Mouse (Mus musculus) hindbrain, embryonic 15.5 days (tissue): Measurements from ENCODE around the gene Psmb7. TPM values are rescaled to one million over a fixed set of nuclear protein-coding genes. Genes with fewer than 3 reads are reported as not detected.

ENCODE experiments used
- ATAC-seq: fragments of 200-750 bp; cut with Nextera tagmentation; 2 replicates; pipeline ENCODE4 v1.8.0; 2017; ENCODE audit warnings: low read depth, moderate number of reproducible peaks, moderate TSS enrichment; ENCODE audit not compliant: low FRiP score
- H3K27ac ChIP-seq: fragments of 300-500 bp; sonication (generic); replicated peaks from 2 replicates; pipeline ENCODE4 v1.5.1; 2015; ENCODE audit warnings: mild to moderate bottlenecking, inconsistent platforms
- H3K27me3 ChIP-seq: fragments of 300-500 bp; sonication (generic); 2 replicates; pipeline ENCODE4 v1.6.1; 2015; ENCODE audit warnings: control low read depth, inconsistent platforms
- H3K36me3 ChIP-seq: fragments of 300-500 bp; sonication (generic); 2 replicates; pipeline ENCODE4 v1.6.1; 2015; ENCODE audit warnings: control low read depth, inconsistent platforms
- H3K4me1 ChIP-seq: fragments of 300-500 bp; sonication (generic); replicated peaks from 2 replicates; pipeline ENCODE4 v1.6.1; 2015; ENCODE audit warnings: control low read depth, inconsistent platforms
- H3K4me2 ChIP-seq: fragments of 300-500 bp; sonication (generic); 2 replicates; pipeline ENCODE4 v1.6.1; 2015; ENCODE audit warnings: moderate library complexity, mild to moderate bottlenecking, inconsistent platforms
- H3K4me3 ChIP-seq: fragments of 300-500 bp; sonication (generic); 2 replicates; pipeline ENCODE4 v1.5.1; 2015; ENCODE audit warnings: mild to moderate bottlenecking, inconsistent platforms
- H3K9ac ChIP-seq: fragments of 300-500 bp; sonication (generic); 2 replicates; pipeline ENCODE4 v1.6.1; 2015; ENCODE audit warnings: inconsistent platforms
- H3K9me3 ChIP-seq: fragments of 300-500 bp; sonication (generic); 2 replicates; pipeline ENCODE4 v1.6.1; 2016; ENCODE audit warnings: control low read depth, inconsistent platforms
- WGBS: fragments of 180-500 bp; shearing (Covaris S2); methylation state at CpG from one replicate; pipeline ENCODE4 v1.1.7; 2015; 5-methylcytosine and 5-hydroxymethylcytosine counted together
- polyA plus RNA-seq: library from polyadenylated mRNA; unstranded; fragments of >200 nt; fragmentation: Nextera tagmentation; extraction: Ambion mirVana; gene quantifications from 2 replicates; pipeline ENCODE4 v1.2.1, GENCODE M21; 2015

Gene Psmb7
- polyA plus RNA-seq, 1 experiment from 2014 or later: 269 TPM

DNA sequence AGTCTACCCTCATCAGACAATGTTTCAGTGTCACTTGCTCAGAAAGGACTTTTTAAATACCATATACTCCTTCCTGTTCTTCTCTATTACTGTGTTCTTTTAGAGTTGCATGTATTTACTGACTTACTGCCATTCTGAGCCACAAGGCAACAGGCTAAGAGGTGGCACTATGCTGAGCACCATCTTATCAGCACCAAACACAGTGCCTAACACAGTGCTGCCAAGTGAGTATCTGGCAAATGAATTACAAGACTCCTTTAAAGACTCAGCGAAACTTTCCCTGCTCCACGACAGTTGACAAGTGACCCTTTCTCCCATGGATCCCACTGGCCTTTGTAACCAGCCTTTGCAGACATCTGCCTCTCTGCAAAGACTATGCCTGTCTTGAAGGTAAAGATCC, 13.3 kb downstream of the Psmb7 start:
- ATAC-seq: no peak
- no peak overlapping the region for H3K9ac ChIP-seq
- H3K27me3 ChIP-seq: no peaks in the 10 kb centered on the region
- H3K36me3 ChIP-seq: peaks cover 63% of the 10 kb centered on the region
- H3K4me2 ChIP-seq: no peak overlapping the region
- H3K27ac ChIP-seq: no peak overlapping the region
- no peaks in the 10 kb centered on the region for H3K4me1 ChIP-seq
- WGBS: 87% methylated on average over 2 of the region's 2 CpGs
- no peak overlapping the region for H3K4me3 ChIP-seq
- no peaks in the 10 kb centered on the region for H3K9me3 ChIP-seq

DNA sequence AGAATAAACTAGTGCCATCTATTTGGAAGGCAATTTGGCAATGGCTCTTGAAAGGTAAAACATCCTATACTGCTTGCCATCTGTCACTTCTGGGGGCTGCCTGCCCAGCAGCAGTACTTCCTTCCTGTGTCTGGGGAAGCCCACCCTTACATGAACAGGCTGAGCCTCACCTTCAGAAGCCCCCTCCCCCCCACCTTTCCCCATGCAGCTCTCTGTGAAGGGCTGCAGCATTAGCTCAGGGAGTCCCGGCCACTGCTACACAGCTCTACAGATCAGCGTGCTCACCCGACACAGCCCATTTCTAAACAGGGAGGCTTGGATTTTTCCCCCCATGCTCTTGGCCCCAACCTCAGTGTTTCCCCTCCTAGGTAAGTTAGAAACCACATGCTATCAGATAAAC, 14.4 kb downstream of the Psmb7 start:
- Histone ChIP-seq H3K4me3 (no peak overlapping the region), H3K36me3 (peaks cover 52% of the 10 kb centered on the region), H3K9me3 (no peaks in the 10 kb centered on the region), H3K4me2 (no peak overlapping the region), H3K27me3 (no peaks in the 10 kb centered on the region), H3K27ac (no peak overlapping the region), H3K4me1 (no peaks in the 10 kb centered on the region), H3K9ac (no peak overlapping the region)
- no peak for ATAC-seq
- 96% methylated on average over 3 of the region's 3 CpGs for WGBS

DNA sequence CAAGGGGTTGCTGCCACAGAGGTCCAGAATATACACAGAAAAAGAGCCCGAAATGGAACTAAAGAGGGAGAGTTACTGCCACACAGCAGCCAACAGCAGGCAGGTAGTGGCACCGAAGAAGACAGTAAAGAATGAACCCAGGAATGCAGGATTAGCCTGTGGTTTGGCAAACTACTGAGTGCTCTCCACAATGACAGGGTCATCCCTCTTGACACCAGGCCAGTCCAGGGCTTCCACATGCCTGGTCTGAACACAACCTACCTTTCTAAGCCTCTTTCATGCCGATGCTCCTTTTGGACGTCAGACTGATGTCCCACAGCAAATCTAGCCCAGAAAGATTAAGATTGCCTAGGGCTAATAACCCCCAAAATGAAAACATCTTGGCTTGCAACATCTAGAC, 15.1 kb downstream of the Psmb7 start:
- Histone ChIP-seq H3K4me1 (no peaks in the 10 kb centered on the region), H3K9ac (no peak overlapping the region), H3K27me3 (no peaks in the 10 kb centered on the region), H3K9me3 (no peaks in the 10 kb centered on the region), H3K36me3 (peaks cover 46% of the 10 kb centered on the region), H3K27ac (no peak overlapping the region), H3K4me3 (no peak overlapping the region), H3K4me2 (no peak overlapping the region)
- 98% methylated on average over 4 of the region's 4 CpGs for WGBS
- ATAC-seq: no peak

DNA sequence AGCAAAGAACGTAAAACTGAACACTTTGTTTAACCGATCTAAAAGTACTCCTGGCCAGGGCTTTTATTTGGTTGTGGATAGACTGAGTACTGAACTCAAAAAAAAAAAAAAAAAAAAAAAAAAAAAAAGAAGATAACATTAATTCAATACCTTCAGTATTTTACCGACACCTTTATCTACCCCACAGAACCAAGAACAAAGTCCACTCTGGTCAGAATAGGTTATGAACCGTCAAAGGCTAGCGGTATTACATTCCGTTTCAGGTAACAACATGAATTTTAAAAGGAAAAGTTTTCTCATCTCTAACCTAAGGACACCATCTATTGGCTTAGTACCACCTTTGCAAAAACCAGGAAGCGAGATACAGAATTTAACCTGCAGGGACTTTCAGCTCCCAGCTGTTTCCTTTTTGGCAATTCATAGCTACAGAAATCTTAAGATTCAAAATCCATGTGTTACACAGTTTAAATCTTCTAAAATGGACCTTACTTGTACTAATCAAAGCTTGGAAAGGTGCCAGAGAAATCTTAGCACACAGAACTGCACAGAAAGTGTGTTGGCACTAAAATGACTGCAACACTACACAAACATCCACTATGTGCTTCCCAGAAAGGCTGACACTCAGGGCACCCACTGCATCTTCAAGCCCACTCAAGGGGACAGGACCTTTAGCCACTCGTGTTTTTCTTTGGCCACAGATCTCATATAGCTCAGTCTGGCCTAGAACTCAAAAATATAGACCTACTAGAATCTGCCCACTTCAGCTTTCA, 19.9 kb downstream of the Psmb7 start:
- Histone ChIP-seq H3K4me2 (no peak overlapping the region), H3K9ac (no peak overlapping the region), H3K4me1 (peaks cover 18% of the 10 kb centered on the region), H3K27ac (no peak overlapping the region), H3K27me3 (no peaks in the 10 kb centered on the region), H3K36me3 (peaks cover 14% of the 10 kb centered on the region; the same call in 1 of the 2 replicates), H3K4me3 (no peak overlapping the region), H3K9me3 (no peaks in the 10 kb centered on the region)
- no peak for ATAC-seq
- 92% methylated on average over 8 of the region's 8 CpGs for whole genome bisulfite sequencing

DNA sequence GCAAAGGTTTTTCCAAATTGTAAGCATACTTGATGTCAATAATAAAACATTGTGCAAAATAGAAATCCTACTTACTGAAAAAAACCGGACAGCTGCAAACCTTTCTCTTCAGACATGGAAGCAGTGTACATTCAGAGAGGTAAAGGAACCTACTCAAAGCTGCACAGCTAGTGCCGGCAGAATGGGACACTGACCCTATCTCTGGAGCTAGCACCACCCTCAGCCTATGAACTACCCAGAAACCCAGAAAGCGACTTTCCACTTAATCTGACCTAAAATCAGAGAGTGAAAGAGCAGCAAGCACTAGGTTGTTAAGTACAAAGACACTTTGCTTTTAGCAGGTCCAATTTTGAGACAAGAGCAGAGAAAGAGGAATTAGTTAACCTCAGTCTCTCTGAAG, 20.5 kb downstream of the Psmb7 start:
- no peaks in the 10 kb centered on the region for H3K27me3 ChIP-seq
- no peak overlapping the region for H3K4me2 ChIP-seq
- no peak overlapping the region for H3K27ac ChIP-seq
- no peak overlapping the region for H3K4me3 ChIP-seq
- H3K4me1 ChIP-seq: peaks cover 18% of the 10 kb centered on the region
- H3K36me3 ChIP-seq: peaks cover 14% of the 10 kb centered on the region; the same call in 1 of the 2 replicates
- no peak overlapping the region for H3K9ac ChIP-seq
- WGBS: 91% methylated on average over 3 of the region's 3 CpGs
- ATAC-seq: no peak
- H3K9me3 ChIP-seq: no peaks in the 10 kb centered on the region

DNA sequence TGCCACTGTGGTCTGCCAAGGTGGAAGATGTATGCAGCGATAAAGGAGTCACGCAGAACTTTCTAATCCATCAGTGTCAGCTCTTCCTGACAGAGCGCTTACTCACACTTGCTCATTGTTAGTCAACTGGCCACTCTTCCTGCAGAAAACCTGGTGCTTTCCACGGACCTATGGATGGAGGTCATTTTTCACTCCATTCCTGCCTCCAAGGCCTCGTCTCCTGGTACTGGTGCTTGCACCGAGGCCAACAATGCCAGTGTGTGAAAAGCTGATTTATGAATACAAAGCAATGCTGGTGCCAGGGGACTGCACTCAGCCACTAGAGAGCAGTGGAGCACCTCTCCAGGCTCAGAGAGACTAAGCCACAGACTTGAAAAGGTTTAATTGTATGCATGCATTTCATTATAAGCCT, 22.3 kb downstream of the Psmb7 start:
- 0 out of 2 replicates have a peak, but pooled peaks cover 7% of the 10 kb centered on the region for H3K36me3 ChIP-seq
- WGBS: 24% methylated on average over 6 of the region's 6 CpGs
- no peaks in the 10 kb centered on the region for H3K9me3 ChIP-seq
- H3K27ac ChIP-seq: peak overlapping the region; percentile 70
- no peak overlapping the region for H3K4me2 ChIP-seq
- no peak overlapping the region for H3K4me3 ChIP-seq
- H3K4me1 ChIP-seq: peaks cover 22% of the 10 kb centered on the region
- no peaks in the 10 kb centered on the region for H3K27me3 ChIP-seq
- ATAC-seq: peak; percentile 86
- H3K9ac ChIP-seq: no peak overlapping the region

DNA sequence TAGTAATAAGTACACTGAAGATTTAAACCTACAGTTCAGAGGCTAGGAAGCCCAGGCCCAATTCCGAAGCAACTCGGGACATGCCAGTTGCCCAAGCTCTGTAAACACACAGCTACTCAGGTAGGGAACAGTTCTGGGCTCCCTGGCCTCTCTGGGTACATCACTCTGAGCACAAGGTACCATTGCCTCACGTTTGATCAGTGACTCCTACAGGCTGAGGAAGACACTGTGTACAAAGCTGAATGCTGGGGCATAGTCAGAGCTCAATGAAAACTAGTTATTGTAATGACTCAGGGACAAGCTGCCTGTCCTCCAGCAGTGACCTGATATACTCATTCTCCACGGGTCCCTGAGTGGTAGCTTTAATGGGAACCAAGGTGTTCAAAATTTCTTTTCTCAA, 22.8 kb downstream of the Psmb7 start:
- no peaks in the 10 kb centered on the region for H3K27me3 ChIP-seq
- ATAC-seq: no peak
- peaks cover 23% of the 10 kb centered on the region for H3K4me1 ChIP-seq
- no peak overlapping the region for H3K4me3 ChIP-seq
- WGBS: 69% methylated on average over 4 of the region's 4 CpGs
- H3K4me2 ChIP-seq: no peak overlapping the region
- no peaks in the 10 kb centered on the region for H3K9me3 ChIP-seq
- peak overlapping the region; percentile 70 for H3K27ac ChIP-seq
- 0 out of 2 replicates have a peak, but pooled peaks cover 5% of the 10 kb centered on the region for H3K36me3 ChIP-seq
- H3K9ac ChIP-seq: no peak overlapping the region

DNA sequence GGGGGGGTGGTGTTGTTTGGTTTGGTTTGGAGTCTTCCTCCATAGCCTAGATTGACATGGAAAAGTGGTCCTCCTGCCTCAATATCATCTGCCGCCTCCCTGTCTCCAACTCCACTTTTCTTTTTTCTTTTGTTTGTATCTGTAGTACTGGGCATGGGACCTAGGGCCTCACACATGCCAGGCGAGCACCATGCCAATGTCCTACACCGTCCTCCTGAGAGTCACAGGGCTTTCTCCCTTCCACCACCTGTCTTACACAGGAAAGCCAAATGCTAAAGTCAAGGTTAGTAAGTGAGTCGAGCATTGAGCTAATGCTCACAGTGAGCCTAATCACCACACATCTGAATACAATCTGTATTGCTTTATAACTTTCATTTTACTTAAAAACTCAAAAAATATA, 24.1 kb downstream of the Psmb7 start:
- WGBS: 94% methylated on average over 4 of the region's 4 CpGs
- no peaks in the 10 kb centered on the region for H3K27me3 ChIP-seq
- H3K9me3 ChIP-seq: no peaks in the 10 kb centered on the region
- no peak overlapping the region for H3K27ac ChIP-seq
- H3K4me2 ChIP-seq: no peak overlapping the region
- no peaks in the 10 kb centered on the region for H3K36me3 ChIP-seq
- H3K4me1 ChIP-seq: peaks cover 36% of the 10 kb centered on the region
- H3K4me3 ChIP-seq: no peak overlapping the region
- ATAC-seq: no peak
- no peak overlapping the region for H3K9ac ChIP-seq

DNA sequence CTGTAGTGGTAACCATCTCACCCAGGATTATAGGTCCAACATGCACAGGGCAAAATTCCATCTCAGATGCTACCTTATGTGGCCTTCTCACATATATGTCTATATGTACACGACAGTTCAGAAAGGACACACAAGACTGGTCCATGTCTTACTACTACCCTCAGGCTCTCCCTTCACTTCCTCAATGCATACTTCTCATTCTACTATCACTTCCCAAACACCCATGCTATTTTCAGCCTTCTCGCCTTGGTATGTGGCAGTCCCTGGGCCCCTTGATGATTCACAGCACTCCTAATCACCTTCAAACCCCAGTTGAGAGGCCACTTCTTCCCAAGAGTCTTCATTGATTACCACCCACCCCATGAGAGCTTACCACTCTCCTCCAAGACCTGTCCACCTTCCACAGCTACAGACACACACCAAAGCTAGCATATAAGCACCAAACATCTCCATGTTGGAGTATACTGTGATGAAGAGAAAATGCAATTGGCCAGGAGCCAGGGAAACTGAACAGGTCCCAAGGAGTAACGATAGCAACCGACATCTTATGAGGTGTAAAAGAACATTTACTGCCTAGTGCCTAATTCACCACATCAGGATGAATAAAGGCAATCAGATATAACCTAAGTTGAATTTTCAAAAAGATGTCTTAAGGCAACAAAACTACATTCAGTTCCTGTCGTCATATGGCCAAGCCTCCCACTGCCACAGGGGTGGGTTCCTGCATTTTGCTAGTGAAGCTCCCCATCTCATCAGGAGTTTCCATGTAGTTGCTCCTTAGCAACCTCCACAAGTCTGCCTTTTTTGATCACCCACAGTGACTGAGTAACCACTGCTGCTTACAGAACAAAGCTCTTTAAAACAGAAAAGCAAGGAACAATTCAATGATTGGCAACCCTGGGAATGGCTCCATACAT, 26.7 kb downstream of the Psmb7 start:
- H3K4me1 ChIP-seq: peaks cover 44% of the 10 kb centered on the region
- 77% methylated on average over 5 of the region's 5 CpGs for WGBS
- no peak overlapping the region for H3K4me3 ChIP-seq
- H3K36me3 ChIP-seq: peaks cover 3% of the 10 kb centered on the region; the same call in 1 of the 2 replicates
- ATAC-seq: no peak
- H3K27me3 ChIP-seq: no peaks in the 10 kb centered on the region
- no peak overlapping the region for H3K9ac ChIP-seq
- no peak overlapping the region for H3K4me2 ChIP-seq
- no peak overlapping the region for H3K27ac ChIP-seq
- H3K9me3 ChIP-seq: no peaks in the 10 kb centered on the region

DNA sequence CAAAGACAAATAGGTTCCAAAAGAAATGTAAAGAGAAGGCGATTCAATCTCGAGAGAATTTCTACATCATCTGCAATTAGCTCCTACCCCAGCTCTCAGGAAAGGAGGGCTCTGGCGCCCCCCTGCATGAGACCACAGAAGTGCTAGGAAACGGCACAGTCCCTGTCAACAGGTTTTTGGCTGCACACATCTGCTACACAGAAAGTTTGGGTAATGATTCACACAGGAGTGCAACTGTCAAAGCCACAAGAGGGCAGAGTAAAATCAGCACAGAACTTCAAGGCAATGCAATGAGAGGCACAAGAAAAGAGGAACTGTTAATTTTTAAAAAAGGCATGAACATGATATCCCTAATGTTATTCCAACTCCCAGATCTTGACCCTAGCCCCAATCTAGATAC, 27.8 kb downstream of the Psmb7 start:
- no peaks in the 10 kb centered on the region for H3K9me3 ChIP-seq
- ATAC-seq: no peak
- H3K4me1 ChIP-seq: peaks cover 34% of the 10 kb centered on the region

DNA sequence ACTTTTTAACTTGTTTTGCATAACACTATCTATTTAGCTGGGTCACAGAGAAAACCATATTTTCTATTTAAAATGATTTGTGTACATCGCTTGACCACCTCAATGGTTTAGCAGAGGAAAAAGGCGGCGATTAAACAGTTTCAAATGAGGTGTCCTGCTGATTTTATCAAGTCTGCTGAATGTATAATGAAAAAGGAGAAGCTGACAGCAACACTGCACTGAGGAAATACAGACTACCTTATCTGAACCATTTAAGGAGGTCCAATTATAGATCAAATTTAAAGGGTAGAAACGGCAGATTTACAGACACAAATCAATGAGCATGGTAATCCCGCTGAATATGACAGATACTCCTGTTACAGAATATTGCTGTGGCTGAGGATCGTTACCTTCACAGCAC, 29.4 kb downstream of the Psmb7 start:
- H3K27me3 ChIP-seq: no peaks in the 10 kb centered on the region
- H3K9ac ChIP-seq: no peak overlapping the region
- H3K27ac ChIP-seq: peak overlapping the region; percentile 41; the same call in 1 of the 2 replicates
- peaks cover 38% of the 10 kb centered on the region for H3K4me1 ChIP-seq
- H3K4me3 ChIP-seq: no peak overlapping the region
- peaks cover 3% of the 10 kb centered on the region; the same call in 1 of the 2 replicates for H3K36me3 ChIP-seq
- H3K4me2 ChIP-seq: no peak overlapping the region
- 0 out of 2 replicates have a peak, but pooled peaks have one; percentile 28 for ATAC-seq
- no peaks in the 10 kb centered on the region for H3K9me3 ChIP-seq
- whole genome bisulfite sequencing: 45% methylated on average over 6 of the region's 6 CpGs

More for the DNA sequence above, 27.8 kb downstream of the Psmb7 start:
- H3K27ac ChIP-seq: peak overlapping the region; percentile 41; the same call in 1 of the 2 replicates
- H3K36me3 ChIP-seq: peaks cover 3% of the 10 kb centered on the region; the same call in 1 of the 2 replicates
- H3K9ac ChIP-seq: no peak overlapping the region
- no peak overlapping the region for H3K4me2 ChIP-seq
- H3K4me3 ChIP-seq: no peak overlapping the region
- no peaks in the 10 kb centered on the region for H3K27me3 ChIP-seq
- WGBS: 41% methylated on average over 4 of the region's 4 CpGs

DNA sequence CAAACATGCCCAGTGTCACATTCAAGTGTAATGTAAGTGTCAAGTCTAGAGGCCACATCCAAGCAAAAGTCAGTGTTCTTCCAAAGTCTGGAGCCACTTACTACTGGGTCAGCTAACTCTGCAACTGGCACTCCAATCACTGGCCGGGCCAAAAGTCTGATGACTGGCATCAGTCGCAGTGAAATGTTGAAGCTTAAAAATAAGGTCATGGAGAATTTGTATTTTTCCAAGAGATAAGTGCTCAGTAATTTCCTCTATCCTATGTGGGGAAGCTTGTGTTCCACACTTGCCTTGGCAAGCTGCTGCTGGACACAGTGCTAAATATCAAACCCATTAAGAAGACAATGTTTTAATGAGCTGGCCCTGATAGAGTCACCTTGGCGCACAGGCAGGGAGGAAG, 30.3 kb downstream of the Psmb7 start:
- Histone ChIP-seq H3K9me3 (no peaks in the 10 kb centered on the region), H3K4me2 (no peak overlapping the region), H3K36me3 (peaks cover 3% of the 10 kb centered on the region; the same call in 1 of the 2 replicates), H3K4me1 (peaks cover 46% of the 10 kb centered on the region), H3K27ac (peak overlapping the region; percentile 49), H3K9ac (no peak overlapping the region), H3K4me3 (no peak overlapping the region), H3K27me3 (no peaks in the 10 kb centered on the region)
- ATAC-seq: no peak
- 82% methylated on average over 3 of the region's 3 CpGs for WGBS
